Mouse (Mus musculus) hindbrain, embryonic 11.5 days (tissue): ENCODE results near the gene Sf3b2. TPM values are rescaled to one million over a fixed set of nuclear protein-coding genes. Genes with fewer than 3 reads are reported as not detected.

Source experiments
- ATAC-seq: fragments of 200-750 bp; cut with Nextera tagmentation; 2 replicates; pipeline ENCODE4 v1.8.0; 2017; ENCODE audit warnings: mild to moderate bottlenecking, moderate TSS enrichment, moderate library complexity; ENCODE audit not compliant: low FRiP score
- DNase-seq: peaks from one replicate; pipeline ENCODE4 v3.0.0-alpha.2; 2015; ENCODE audit warnings: low spot score
- H3K27ac ChIP-seq: fragments of 300-500 bp; sonication (generic); 2 replicates; pipeline ENCODE4 v1.5.1; 2014; ENCODE audit warnings: mild to moderate bottlenecking, low read depth, low read length
- H3K27me3 ChIP-seq: fragments of 300-500 bp; sonication (generic); 2 replicates; pipeline ENCODE4 v1.6.1; 2014; ENCODE audit warnings: mild to moderate bottlenecking, low read length, moderate library complexity, mixed read lengths; ENCODE audit not compliant: control insufficient read depth, insufficient read depth
- H3K36me3 ChIP-seq: fragments of 300-500 bp; sonication (generic); 2 replicates; pipeline ENCODE4 v1.6.1; 2014; ENCODE audit warnings: mild to moderate bottlenecking, low read length, moderate library complexity, mixed read lengths; ENCODE audit not compliant: control insufficient read depth, insufficient read depth
- H3K4me1 ChIP-seq: fragments of 300-500 bp; sonication (generic); replicated peaks from 2 replicates; pipeline ENCODE4 v1.6.1; 2014; ENCODE audit warnings: low read length, mixed read lengths; ENCODE audit not compliant: control insufficient read depth, insufficient read depth
- H3K4me2 ChIP-seq: fragments of 300-500 bp; sonication (generic); replicated peaks from 2 replicates; pipeline ENCODE4 v1.6.1; 2014; ENCODE audit warnings: mild to moderate bottlenecking, low read depth, low read length
- H3K4me3 ChIP-seq: fragments of 300-500 bp; sonication (generic); 2 replicates; pipeline ENCODE4 v1.5.1; 2014; ENCODE audit warnings: low read depth, low read length
- H3K9ac ChIP-seq: fragments of 300-500 bp; sonication (generic); 2 replicates; pipeline ENCODE4 v1.6.1; 2014; ENCODE audit warnings: low read depth, low read length
- H3K9me3 ChIP-seq: fragments of 300-500 bp; sonication (generic); 2 replicates; pipeline ENCODE4 v1.6.1; 2016; ENCODE audit warnings: low read length; ENCODE audit not compliant: control insufficient read depth
- WGBS: fragments of 180-500 bp; shearing (Covaris S2); extraction: QIAGEN DNeasy Blood & Tissue Kit; methylation state at CpG from one replicate; pipeline ENCODE4 v1.1.7; 2014; 5-methylcytosine and 5-hydroxymethylcytosine counted together
- polyA plus RNA-seq: library from polyadenylated mRNA; unstranded; fragments of >200 nt; fragmentation: Nextera tagmentation; extraction: Ambion mirVana; gene quantifications from 2 replicates; pipeline ENCODE4 v1.2.1, GENCODE M21; 2014

Sf3b2 gene
- polyA plus RNA-seq, 1 experiment from 2014 or later, result 404 TPM

- 88% methylated on average over 4 of the region's 4 CpGs for WGBS
- DNase-seq, result no peak
- H3K4me3 ChIP-seq, result no peak overlapping the region
These were observed 71.2 kb downstream of the Sf3b2 start for GRCm38 (mm10) chr19:5224077-5224476.

More at GRCm38 (mm10) chr19:5224077-5224476, 71.2 kb downstream of the Sf3b2 start:
- Histone ChIP-seq H3K27ac (no peak overlapping the region), H3K4me2 (no peak overlapping the region), H3K36me3 (no peaks in the 10 kb centered on the region), H3K9me3 (no peaks in the 10 kb centered on the region), H3K9ac (no peak overlapping the region), H3K4me1 (no peaks in the 10 kb centered on the region), H3K27me3 (no peaks in the 10 kb centered on the region)
- no peak for ATAC-seq

Other genes starting within 250 kb of the Sf3b2 start
- gene Rin1, start 245.0 kb downstream of the Sf3b2 start, polyA plus RNA-seq, result 0.80 and 1.7 TPM in 2 replicates
- 26.8 and 27.9 TPM in 2 replicates for gene Cd248, start 227.4 kb downstream of the Sf3b2 start, polyA plus RNA-seq
- 1.6 and 1.8 TPM in 2 replicates for gene Tmem151a, start 209.9 kb downstream of the Sf3b2 start, polyA plus RNA-seq
- gene Yif1a, start 206.9 kb downstream of the Sf3b2 start, polyA plus RNA-seq, result 75.6 and 81.3 TPM in 2 replicates
- gene Cnih2, start 196.9 kb downstream of the Sf3b2 start, polyA plus RNA-seq, result 126 and 128 TPM in 2 replicates
- 217 and 230 TPM in 2 replicates for gene Rab1b, start 188.4 kb downstream of the Sf3b2 start, polyA plus RNA-seq
- gene Klc2, start 176.9 kb downstream of the Sf3b2 start, polyA plus RNA-seq, result 34.6 and 36.5 TPM in 2 replicates
- 23.2 and 23.4 TPM in 2 replicates for gene Pacs1, start 22.3 kb downstream of the Sf3b2 start, polyA plus RNA-seq
- 14.0 and 14.6 TPM in 2 replicates for gene Gal3st3, start 2.9 kb upstream of the Sf3b2 start, polyA plus RNA-seq
- gene Catsper1, start 40.3 kb upstream of the Sf3b2 start, polyA plus RNA-seq, result not detected in 2 replicates
- gene Cst6, start 54.1 kb upstream of the Sf3b2 start, polyA plus RNA-seq, result 1.7 and 2.3 TPM in 2 replicates
- 73.6 and 76.6 TPM in 2 replicates for gene Eif1ad, start 71.3 kb upstream of the Sf3b2 start, polyA plus RNA-seq
- gene Banf1, start 71.7 kb upstream of the Sf3b2 start, polyA plus RNA-seq, result 392 and 442 TPM in 2 replicates
- gene Sart1, start 93.2 kb upstream of the Sf3b2 start, polyA plus RNA-seq, result 75.2 and 79.2 TPM in 2 replicates
- 0.53 and 0.54 TPM in 2 replicates for gene Tsga10ip, start 107.1 kb upstream of the Sf3b2 start, polyA plus RNA-seq
- gene Drap1, start 129.5 kb upstream of the Sf3b2 start, polyA plus RNA-seq, result 182 and 211 TPM in 2 replicates
- 33.4 and 35.2 TPM in 2 replicates for gene AI837181, start 129.7 kb upstream of the Sf3b2 start, polyA plus RNA-seq
- 0.13 TPM in 1 of 2 replicates, not detected in the other for gene Fosl1, start 152.1 kb upstream of the Sf3b2 start, polyA plus RNA-seq
- gene Ccdc85b, start 162.4 kb upstream of the Sf3b2 start, polyA plus RNA-seq, result 6.6 and 6.9 TPM in 2 replicates
- 103 and 119 TPM in 2 replicates for gene Fibp, start 165.2 kb upstream of the Sf3b2 start, polyA plus RNA-seq
- 3.0 and 4.7 TPM in 2 replicates for gene Ctsw, start 173.1 kb upstream of the Sf3b2 start, polyA plus RNA-seq
- 51.2 and 55.7 TPM in 2 replicates for gene Efemp2, start 178.5 kb upstream of the Sf3b2 start, polyA plus RNA-seq
- 38.8 and 44.3 TPM in 2 replicates for gene Mus81, start 192.9 kb upstream of the Sf3b2 start, polyA plus RNA-seq
- 3,904 and 4,056 TPM in 2 replicates for gene Cfl1, start 195.0 kb upstream of the Sf3b2 start, polyA plus RNA-seq
- 0.34 TPM in 1 of 2 replicates, not detected in the other for gene 1700020D05Rik, start 208.3 kb upstream of the Sf3b2 start, polyA plus RNA-seq
- gene Snx32, start 215.1 kb upstream of the Sf3b2 start, polyA plus RNA-seq, result 21.2 and 22.2 TPM in 2 replicates